ENCODE assay signal across 8 mouse cellular contexts in the genomic region with DNA sequence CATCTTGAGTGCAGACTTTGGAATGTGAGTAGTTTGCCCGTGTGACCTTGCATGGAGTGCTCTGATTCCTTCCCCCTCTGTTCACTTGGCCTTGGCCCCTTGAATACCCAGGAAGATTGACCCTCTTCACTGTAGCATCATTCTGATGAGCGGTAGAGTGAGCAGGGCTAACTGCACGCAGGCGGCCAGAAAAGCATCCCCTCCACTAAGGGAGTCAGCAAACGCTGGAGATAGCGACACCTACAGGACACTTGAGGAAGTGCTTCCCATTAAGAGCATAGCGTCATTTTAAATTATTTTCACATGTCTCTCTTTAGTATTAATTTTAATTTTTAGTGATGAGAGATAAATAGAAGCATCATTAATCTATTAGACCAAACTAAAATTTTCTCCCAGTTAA. TPM values are rescaled to one million over a fixed set of nuclear protein-coding genes. Genes with fewer than 3 reads are reported as not detected.
DNase-seq lines count a peak whose midpoint lies in the region.

No protein-coding gene starts in this region.

- DNase-seq in gastrocnemius, adult 18-20 months (ENCODE audit: low spot score), result peak; percentile 34
- no peak for DNase-seq in gastrocnemius, adult 8-10 months (ENCODE audit: low spot score in 2 of 2)
- peak; percentile 36 for DNase-seq in urinary bladder, postnatal 14 days (ENCODE audit: low spot score)
- DNase-seq in urinary bladder, postnatal 36 days (ENCODE audit: low spot score in 2 of 2), result no peak
- peak; percentile 29 for DNase-seq in embryo, embryonic 9.5 days (ENCODE audit: extremely low spot score)
- DNase-seq in kidney, postnatal 14 days, result peak; percentile 43
- DNase-seq in natural killer cell, adult 2 months (ENCODE audit: low spot score in 2 of 2), result peak; percentile 17 to 31
- no peak for DNase-seq in urinary bladder, adult 18-20 months (ENCODE audit: low spot score in 2 of 2)

RNA-seq across cellular contexts. Expression of a gene that starts 13.8 kb away (rescaled TPM):
- total RNA-seq in gastrocnemius, adult 18-20 months (2021), result 1 to 10 TPM in 1 of 2 experiments, under 1 TPM in 1; 0.71 to 1.8 TPM
- total RNA-seq in gastrocnemius, adult 8-10 months (2022), result 1 to 10 TPM in 3 of 4 experiments, under 1 TPM in 1; 0.56 to 1.4 (median 1.1) TPM

Comparison
In these comparisons a context has a peak if more than half of its experiments do, and no peak if none do; other contexts are left out.
1. DNase-seq: peak in gastrocnemius, adult 18-20 months (single experiment), urinary bladder, postnatal 14 days (single experiment), embryo, embryonic 9.5 days (single experiment), kidney, postnatal 14 days (single experiment) and natural killer cell, adult 2 months (2 of 2); none in gastrocnemius, adult 8-10 months (0 of 2), urinary bladder, postnatal 36 days (0 of 2) and urinary bladder, adult 18-20 months (0 of 2).